Mouse (Mus musculus): Measurements from ENCODE around the gene Tppp2.
A peak's percentile ranks its signal among the peaks of the same experiment; 100 is the strongest.
"Not testable (repeated sequence)": the region's sequence is repeated elsewhere in the genome, so short reads cannot be mapped to it uniquely, and the experiment has no call there.

The Tppp2 gene

GRCm38 (mm10) chr14:51912391-51913061 is 5.7 kb upstream of the Tppp2 start:
- no peak for DNase-seq

DNA sequence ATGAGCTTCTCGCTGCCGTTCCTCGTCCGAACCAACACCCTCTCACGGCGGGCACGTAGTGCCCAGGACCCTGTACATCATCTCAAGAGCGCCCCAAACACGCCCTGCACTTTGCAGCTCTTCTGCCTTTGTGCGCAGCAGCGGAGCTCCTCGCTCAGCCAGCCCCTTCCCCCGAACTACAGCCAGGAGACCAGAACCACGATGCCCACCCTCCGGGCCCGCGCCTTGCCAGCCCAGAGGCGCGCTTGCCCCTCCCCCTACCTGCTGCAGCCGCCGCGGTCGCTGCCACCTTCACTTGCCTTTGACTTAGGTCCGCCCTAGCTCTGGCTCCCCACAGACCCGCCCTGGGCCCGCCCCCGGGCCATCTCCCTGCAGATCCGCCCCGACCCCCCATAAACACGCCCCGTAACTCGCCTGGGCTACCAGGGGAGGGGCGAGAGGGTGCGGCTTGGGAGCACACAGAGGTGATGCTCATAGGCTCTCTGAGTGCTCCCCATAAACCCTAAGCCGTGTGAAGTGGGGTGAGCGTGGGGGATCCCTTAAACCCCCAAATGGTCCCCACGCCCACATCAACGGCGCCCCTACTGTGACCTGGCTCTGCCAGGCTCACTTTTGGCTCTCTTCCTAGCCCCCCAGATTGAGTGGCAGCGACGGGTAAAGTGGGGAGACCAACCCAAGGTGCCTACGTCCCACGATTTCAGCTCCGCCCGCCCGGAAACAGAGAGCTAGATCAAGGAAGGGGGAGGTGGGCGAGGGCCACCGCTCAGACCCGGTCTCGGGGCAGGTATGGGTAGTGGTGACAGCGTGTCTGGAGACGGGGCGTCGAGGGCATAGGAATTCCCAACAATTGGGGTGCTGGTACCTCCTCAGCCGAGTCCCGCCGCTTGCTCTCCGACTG is 4.9 kb upstream of the Tppp2 start:
- DNase-seq = peak; percentile 83 to 88

GRCm38 (mm10) chr14:51913960-51914762 is 4.1 kb upstream of the Tppp2 start, which contains the start of gene Ndrg2:
TSS of gene Ndrg2 (minus strand) at chr14:51914158.
- peak; percentile 83 to 89 for DNase-seq

DNA sequence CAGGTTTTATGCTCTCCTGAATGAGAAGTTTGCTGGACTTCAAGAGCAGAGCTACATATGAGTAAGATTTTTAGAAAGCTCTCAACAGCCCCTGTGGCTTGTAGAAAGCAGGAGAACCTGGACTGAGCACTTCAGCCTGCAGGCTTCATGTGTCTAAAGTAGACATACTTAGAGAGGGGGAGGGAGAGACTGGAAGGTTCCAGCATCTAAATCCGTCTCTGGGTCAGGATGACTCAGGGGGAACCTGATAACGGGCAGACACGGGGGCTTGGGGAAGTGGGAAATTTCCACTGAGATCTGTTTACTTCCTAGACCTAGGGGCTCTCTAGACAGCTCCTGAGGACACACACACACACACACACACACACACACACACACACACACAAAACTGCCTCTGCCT is 3.2 kb upstream of the Tppp2 start:
- no peak for DNase-seq

DNA sequence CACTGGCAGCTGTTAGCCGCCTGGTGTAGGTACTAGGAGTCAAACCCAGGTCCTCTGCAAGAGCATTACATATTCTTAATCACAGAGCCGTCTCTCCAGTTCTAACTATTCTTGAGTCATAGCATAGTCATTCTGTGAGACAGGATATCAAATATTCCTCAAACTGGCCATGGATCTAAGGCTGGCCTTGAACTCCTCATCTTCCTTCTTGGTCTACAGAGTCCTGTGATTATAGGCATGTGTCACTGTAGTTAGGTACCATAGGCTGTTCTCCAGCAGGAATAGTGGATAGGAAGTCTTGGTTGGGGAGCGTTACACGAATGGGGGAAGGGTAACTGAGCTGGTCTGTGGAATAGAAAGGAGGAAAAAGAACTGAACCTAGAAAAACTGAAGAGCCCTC is 1.7 kb upstream of the Tppp2 start:
- DNase-seq = no peak

- DNase-seq = no peak
Measured at GRCm38 (mm10) chr14:51918966-51919365, 741 bp downstream of the Tppp2 start.

- DNase-seq = peak; percentile 38 to 42
Measured at GRCm38 (mm10) chr14:51921759-51922570, 3.7 kb downstream of the Tppp2 start.

DNA sequence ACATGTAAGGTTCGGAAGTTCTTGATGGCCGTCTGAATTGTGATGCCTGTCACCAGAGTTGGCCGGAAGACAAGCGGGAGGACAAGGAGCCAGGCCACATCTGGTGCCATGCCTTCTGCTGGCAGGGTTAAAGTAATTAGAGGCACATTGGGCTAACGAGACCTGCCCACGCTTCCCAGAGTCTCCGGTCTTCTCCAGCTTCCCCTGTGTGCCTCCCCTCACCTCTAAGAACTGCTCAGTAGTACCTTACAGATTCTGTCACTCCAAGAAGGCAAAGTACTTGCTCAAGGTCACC is 4.3 kb downstream of the Tppp2 start, which contains the start of gene Rnase13:
Gene Rnase13, minus strand, starts transcription at position 203 of the 295 bp plus-strand sequence.
- no peak for DNase-seq

- DNase-seq = no peak
Measured at GRCm38 (mm10) chr14:51922910-51923309, 4.7 kb downstream of the Tppp2 start.

DNA sequence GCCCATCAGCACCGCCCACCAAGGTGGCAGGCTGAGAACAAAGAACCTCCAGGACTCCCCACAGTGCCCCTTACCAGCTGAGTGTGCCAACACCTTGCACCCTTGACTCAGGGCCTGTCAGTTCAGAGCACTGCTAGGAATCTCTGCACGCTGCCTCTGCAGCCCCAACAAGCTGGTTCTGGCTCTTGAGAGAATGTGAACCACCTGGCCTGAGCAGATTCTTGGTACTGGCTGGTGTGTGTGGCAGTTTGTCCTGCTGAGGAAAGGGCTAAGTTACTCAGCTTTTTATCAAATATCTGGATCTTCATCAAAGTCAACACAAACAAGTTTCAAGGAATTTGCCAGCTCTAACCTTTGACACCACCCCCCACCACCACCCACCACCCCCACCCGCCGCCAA is 5.3 kb downstream of the Tppp2 start:
- no peak for DNase-seq

DNA sequence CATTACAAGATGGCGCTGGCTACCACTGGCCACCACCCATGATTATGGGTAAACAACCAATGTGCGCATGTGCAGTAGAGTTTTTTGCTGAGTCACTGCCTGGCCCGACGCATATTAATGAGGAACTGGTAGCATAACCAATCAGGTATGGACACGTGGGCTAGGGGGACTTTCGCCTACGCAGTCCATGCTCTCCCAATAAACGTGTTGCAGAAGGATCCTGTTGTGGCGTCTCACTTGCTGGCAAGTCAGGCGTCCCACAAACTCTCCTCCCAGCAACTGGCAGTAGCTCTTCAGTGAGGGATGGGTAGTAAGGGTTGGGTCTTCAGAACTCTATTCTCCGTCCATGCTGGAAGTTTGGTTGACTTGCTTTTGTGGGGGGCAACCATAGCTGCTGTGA is 8.7 kb downstream of the Tppp2 start:
- DNase-seq = not testable (repeated sequence)

DNA sequence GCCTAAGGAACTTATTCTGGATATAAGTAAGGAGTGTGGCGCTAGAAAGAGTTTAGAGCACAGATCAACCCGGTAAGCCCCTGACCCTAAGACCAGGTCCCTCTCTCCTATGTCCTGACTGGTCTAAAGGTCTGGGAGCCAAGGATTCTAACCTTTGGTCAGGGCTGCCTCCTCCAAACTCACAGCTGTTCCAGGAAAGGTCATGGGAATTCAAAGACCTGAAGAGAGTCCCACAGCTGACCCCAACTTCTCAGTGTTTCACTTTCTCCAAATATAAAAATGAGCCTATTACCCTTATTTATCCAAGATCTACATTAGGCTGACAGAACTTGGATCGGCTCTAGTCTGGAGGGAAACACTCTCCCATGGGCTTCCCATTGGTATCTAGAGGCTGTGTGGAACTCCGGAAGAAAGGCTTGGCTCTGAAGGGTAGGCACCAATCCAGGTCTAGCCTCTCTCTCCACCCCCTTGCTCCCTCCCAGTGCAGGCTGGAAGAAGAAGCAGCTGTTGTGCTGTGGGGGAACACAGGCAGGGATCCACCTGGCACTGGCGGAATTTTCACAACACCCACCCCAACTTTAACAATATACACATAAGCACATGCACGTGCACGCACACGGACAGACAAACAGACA is 11.2 kb downstream of the Tppp2 start:
- DNase-seq = peak; percentile 69 to 74

- DNase-seq = no peak
Measured at GRCm38 (mm10) chr14:51929968-51930367, 11.7 kb downstream of the Tppp2 start.

GRCm38 (mm10) chr14:51930824-51931223 is 12.6 kb downstream of the Tppp2 start:
- DNase-seq = peak; percentile 57 to 76

GRCm38 (mm10) chr14:51932092-51933020 is 14.1 kb downstream of the Tppp2 start:
- DNase-seq = no peak

GRCm38 (mm10) chr14:51939005-51939404 is 20.8 kb downstream of the Tppp2 start:
- no peak for DNase-seq

- DNase-seq = peak; percentile 35 to 41
Measured at GRCm38 (mm10) chr14:51940944-51941560, 22.8 kb downstream of the Tppp2 start.

- DNase-seq = no peak
Measured at GRCm38 (mm10) chr14:51941577-51941976, 23.4 kb downstream of the Tppp2 start.

- no peak for DNase-seq
Measured at GRCm38 (mm10) chr14:51942236-51942635, 24.0 kb downstream of the Tppp2 start.

- no peak for DNase-seq
Measured at GRCm38 (mm10) chr14:51943336-51943735, 25.1 kb downstream of the Tppp2 start.
